Mouse (Mus musculus): ENCODE data around the gene Cpd. TPM values are rescaled to one million over a fixed set of nuclear protein-coding genes. Genes with fewer than 3 reads are reported as not detected.

Cpd gene
- polyA plus RNA-seq, 1 experiment from 2014 or later, result 14.8 TPM

DNA sequence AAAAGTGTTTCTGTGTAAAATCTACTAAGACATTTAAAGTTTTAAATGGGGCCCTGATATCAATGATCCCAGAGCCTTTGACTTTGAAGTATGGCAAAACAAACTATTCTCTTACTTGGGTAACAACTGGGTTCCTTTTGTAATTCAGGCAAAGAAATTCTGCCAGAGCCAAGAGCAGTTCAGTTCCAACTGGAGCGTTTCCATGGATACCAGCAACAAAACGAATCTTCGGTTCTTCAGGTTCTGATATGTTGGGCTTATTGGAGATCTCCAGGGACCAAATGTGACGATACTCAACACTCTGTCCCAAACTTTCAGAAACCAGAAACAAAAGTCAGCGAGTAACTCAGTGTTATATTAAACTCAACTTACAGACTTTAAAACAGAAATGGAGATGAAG lies 51.5 kb downstream of the Cpd start:
- Histone ChIP-seq H3K9me3 (ENCODE audit: control insufficient read depth, low read length) (no peaks in the 10 kb centered on the region), H3K27ac (replicated peaks; ENCODE audit: low read depth, low read length) (no peak overlapping the region), H3K4me2 (ENCODE audit: low read depth, severe bottlenecking) (no peak overlapping the region), H3K27me3 (ENCODE audit: control insufficient read depth, insufficient read depth, low read length) (no peaks in the 10 kb centered on the region), H3K4me1 (ENCODE audit: control insufficient read depth, insufficient read depth, low read length) (no peaks in the 10 kb centered on the region), H3K9ac (ENCODE audit: low read length) (no peak overlapping the region), H3K4me3 (ENCODE audit: low read depth, low read length) (no peak overlapping the region), H3K36me3 (ENCODE audit: control insufficient read depth, insufficient read depth, low read length) (peaks cover 5% of the 10 kb centered on the region)
- ATAC-seq (ENCODE audit: insufficient number of reproducible peaks, low FRiP score, low TSS enrichment, low read depth), result no peak
- no peak for DNase-seq (ENCODE audit: low spot score)
- 93% methylated on average over 5 of the region's 5 CpGs for WGBS

DNA sequence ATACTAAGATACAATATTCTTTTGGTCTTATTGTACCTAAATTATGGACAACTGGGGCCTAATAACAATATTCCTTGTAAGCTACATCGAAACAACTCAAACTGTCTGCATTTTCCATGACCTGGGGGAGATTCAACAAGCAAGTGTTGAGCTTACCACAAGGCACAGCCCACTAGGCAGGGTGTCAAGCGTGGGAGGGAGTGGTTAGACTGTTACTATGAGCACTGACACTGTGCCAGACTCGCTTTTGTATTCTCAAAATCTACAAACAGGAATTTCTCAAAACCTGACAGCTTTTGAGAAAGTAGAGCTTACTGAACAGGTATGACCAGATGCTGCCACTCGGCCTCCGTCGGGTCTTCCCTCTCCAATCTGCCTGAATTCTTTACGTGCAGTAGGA lies 55.5 kb downstream of the Cpd start:
- no peaks in the 10 kb centered on the region for H3K4me1 ChIP-seq (ENCODE audit: control insufficient read depth, insufficient read depth, low read length)

DNA sequence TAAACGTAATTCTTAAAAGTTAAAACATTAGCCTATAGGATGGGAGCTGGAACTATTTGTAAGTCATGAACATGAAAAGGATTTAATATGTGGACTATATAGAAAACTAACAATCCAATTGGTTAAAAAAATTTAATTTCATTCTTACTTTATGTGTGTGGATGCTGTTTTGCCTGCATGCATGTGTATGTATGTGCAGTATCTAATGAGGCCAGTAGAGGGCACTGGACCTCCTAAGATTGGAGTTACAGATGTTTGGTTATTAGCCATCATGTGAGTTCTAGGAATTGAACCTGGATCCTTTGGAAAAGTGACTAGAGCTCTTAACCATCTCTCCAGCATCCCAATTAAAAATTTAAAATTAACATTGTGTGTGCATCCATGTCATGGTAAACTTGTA lies 57.6 kb downstream of the Cpd start:
- ATAC-seq (ENCODE audit: insufficient number of reproducible peaks, low FRiP score, low TSS enrichment, low read depth), result no peak
- no peak overlapping the region for H3K4me2 ChIP-seq (ENCODE audit: low read depth, severe bottlenecking)

More for the DNA sequence above, 55.5 kb downstream of the Cpd start:
- H3K27me3 ChIP-seq (ENCODE audit: control insufficient read depth, insufficient read depth, low read length), result no peaks in the 10 kb centered on the region
- DNase-seq (ENCODE audit: low spot score) (no peak), ATAC-seq (ENCODE audit: insufficient number of reproducible peaks, low FRiP score, low TSS enrichment, low read depth) (no peak)
- no peaks in the 10 kb centered on the region; the same call in 1 of the 2 replicates for H3K36me3 ChIP-seq (ENCODE audit: control insufficient read depth, insufficient read depth, low read length)
- no peak overlapping the region for H3K27ac ChIP-seq (replicated peaks; ENCODE audit: low read depth, low read length)
- no peaks in the 10 kb centered on the region for H3K9me3 ChIP-seq (ENCODE audit: control insufficient read depth, low read length)
- 88% methylated on average over 7 of the region's 7 CpGs for WGBS
- no peak overlapping the region for H3K4me2 ChIP-seq (ENCODE audit: low read depth, severe bottlenecking)
- H3K9ac ChIP-seq (ENCODE audit: low read length), result no peak overlapping the region
- H3K4me3 ChIP-seq (ENCODE audit: low read depth, low read length), result no peak overlapping the region

DNA sequence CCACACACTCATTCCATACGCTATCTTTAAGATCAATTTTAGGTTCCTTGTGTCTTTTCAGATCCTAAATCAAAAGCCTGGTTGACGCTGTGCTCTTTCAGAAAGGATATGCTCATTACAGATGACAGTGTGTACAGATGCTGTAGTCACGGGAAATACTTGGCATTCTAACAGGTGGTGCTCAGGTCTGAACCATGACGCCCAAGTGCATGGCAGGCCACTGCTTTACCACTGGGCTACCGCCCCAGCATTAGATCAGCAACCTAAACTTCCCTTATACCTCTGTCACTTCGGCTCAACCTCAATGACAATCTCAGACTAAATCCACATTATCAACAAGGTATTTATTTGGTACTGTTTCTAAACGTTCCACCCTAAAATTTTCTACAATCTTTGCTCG lies 71.3 kb downstream of the Cpd start:
- Histone ChIP-seq H3K4me3 (ENCODE audit: low read depth, low read length) (no peak overlapping the region), H3K9me3 (ENCODE audit: control insufficient read depth, low read length) (no peaks in the 10 kb centered on the region), H3K27ac (replicated peaks; ENCODE audit: low read depth, low read length) (no peak overlapping the region), H3K4me2 (ENCODE audit: low read depth, severe bottlenecking) (no peak overlapping the region), H3K4me1 (ENCODE audit: control insufficient read depth, insufficient read depth, low read length) (no peaks in the 10 kb centered on the region), H3K36me3 (ENCODE audit: control insufficient read depth, insufficient read depth, low read length) (no peaks in the 10 kb centered on the region), H3K27me3 (ENCODE audit: control insufficient read depth, insufficient read depth, low read length) (no peaks in the 10 kb centered on the region), H3K9ac (ENCODE audit: low read length) (no peak overlapping the region)
- no peak for ATAC-seq (ENCODE audit: insufficient number of reproducible peaks, low FRiP score, low TSS enrichment, low read depth)
- no peak for DNase-seq (ENCODE audit: low spot score)
- WGBS, result 83% methylated on average over 8 of the region's 8 CpGs

More for the DNA sequence above, 57.6 kb downstream of the Cpd start:
- Histone ChIP-seq H3K4me3 (ENCODE audit: low read depth, low read length) (no peak overlapping the region), H3K36me3 (ENCODE audit: control insufficient read depth, insufficient read depth, low read length) (no peaks in the 10 kb centered on the region; the same call in 1 of the 2 replicates), H3K27ac (replicated peaks; ENCODE audit: low read depth, low read length) (no peak overlapping the region), H3K27me3 (ENCODE audit: control insufficient read depth, insufficient read depth, low read length) (no peaks in the 10 kb centered on the region), H3K4me1 (ENCODE audit: control insufficient read depth, insufficient read depth, low read length) (no peaks in the 10 kb centered on the region), H3K9ac (ENCODE audit: low read length) (no peak overlapping the region), H3K9me3 (ENCODE audit: control insufficient read depth, low read length) (no peaks in the 10 kb centered on the region)
- 97% methylated on average over 1 of the region's 1 CpGs for WGBS
- DNase-seq (ENCODE audit: low spot score), result peak; percentile 71

DNA sequence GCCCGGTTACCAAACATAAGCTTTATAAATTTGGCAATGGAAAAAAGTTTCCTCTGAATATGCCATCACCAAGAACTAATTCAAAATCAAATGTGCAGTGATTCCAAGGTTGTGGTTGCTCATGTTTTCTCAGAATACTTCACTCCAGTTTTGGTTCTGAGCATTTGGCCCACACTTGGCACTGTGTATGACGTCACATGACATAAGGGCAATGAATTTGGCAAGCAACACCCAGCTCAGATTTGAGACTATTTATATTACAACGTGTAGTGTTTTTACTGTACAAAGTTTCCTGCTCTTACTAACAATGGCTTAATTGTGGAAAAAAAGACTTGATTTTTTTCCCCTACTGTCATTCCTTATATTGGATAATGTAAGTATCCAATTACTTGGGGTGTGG lies 73.0 kb downstream of the Cpd start:
- no peaks in the 10 kb centered on the region for H3K27me3 ChIP-seq (ENCODE audit: control insufficient read depth, insufficient read depth, low read length)
- no peaks in the 10 kb centered on the region for H3K36me3 ChIP-seq (ENCODE audit: control insufficient read depth, insufficient read depth, low read length)
- no peaks in the 10 kb centered on the region for H3K9me3 ChIP-seq (ENCODE audit: control insufficient read depth, low read length)
- no peaks in the 10 kb centered on the region for H3K4me1 ChIP-seq (ENCODE audit: control insufficient read depth, insufficient read depth, low read length)
- H3K4me3 ChIP-seq (ENCODE audit: low read depth, low read length), result no peak overlapping the region
- no peak overlapping the region for H3K4me2 ChIP-seq (ENCODE audit: low read depth, severe bottlenecking)
- H3K27ac ChIP-seq (replicated peaks; ENCODE audit: low read depth, low read length), result no peak overlapping the region
- DNase-seq (ENCODE audit: low spot score) (no peak), ATAC-seq (ENCODE audit: insufficient number of reproducible peaks, low FRiP score, low TSS enrichment, low read depth) (no peak)
- no peak overlapping the region for H3K9ac ChIP-seq (ENCODE audit: low read length)
- 78% methylated on average over 3 of the region's 3 CpGs for WGBS

DNA sequence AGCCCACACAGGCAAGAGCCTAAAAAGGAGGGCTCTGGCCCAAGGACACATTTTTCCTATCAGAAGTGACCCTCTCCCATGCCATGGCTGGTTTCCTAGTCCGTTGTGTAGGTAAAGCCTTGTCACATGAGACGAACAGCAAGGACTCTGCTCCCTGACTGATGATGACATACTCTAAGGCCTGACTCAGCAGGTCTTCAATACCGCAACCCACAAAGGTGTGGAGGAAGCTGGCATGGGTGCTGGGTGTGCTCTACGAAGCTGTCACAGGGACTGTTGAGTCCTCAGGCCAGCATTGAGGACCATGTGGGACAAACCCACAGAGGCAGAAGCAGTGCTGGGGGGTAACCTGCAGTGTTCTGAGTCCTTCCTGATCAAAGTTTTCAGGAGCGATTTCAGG lies 76.3 kb downstream of the Cpd start:
- no peaks in the 10 kb centered on the region for H3K4me1 ChIP-seq (ENCODE audit: control insufficient read depth, insufficient read depth, low read length)
- ATAC-seq (ENCODE audit: insufficient number of reproducible peaks, low FRiP score, low TSS enrichment, low read depth), result no peak
- H3K36me3 ChIP-seq (ENCODE audit: control insufficient read depth, insufficient read depth, low read length), result no peaks in the 10 kb centered on the region
- no peak overlapping the region for H3K27ac ChIP-seq (replicated peaks; ENCODE audit: low read depth, low read length)
- no peak overlapping the region for H3K9ac ChIP-seq (ENCODE audit: low read length)
- H3K9me3 ChIP-seq (ENCODE audit: control insufficient read depth, low read length), result no peaks in the 10 kb centered on the region
- no peak for DNase-seq (ENCODE audit: low spot score)
- H3K4me3 ChIP-seq (ENCODE audit: low read depth, low read length), result no peak overlapping the region
- WGBS, result 88% methylated on average over 5 of the region's 5 CpGs
- no peaks in the 10 kb centered on the region for H3K27me3 ChIP-seq (ENCODE audit: control insufficient read depth, insufficient read depth, low read length)
- H3K4me2 ChIP-seq (ENCODE audit: low read depth, severe bottlenecking), result no peak overlapping the region

DNA sequence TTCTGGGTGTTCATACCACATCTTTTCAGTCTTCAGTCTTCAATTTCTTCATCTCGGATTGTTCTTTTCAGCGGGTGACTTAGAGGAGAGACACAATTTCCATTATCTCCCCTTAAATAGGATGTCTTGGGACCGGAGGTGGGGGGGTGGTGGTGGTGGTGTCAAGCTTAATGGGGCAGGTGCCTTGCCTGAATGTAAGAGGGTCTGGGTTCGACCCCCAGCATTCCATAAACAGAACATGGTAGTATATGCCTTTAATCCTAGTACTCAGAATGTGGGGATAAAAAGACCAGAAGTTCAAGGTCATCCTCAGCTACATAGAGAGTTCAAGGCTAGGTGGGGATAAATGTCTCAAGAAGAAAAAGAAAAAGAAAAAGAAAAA lies 83.1 kb downstream of the Cpd start:
- no peak for DNase-seq (ENCODE audit: low spot score)
- Histone ChIP-seq H3K4me3 (ENCODE audit: low read depth, low read length) (no peak overlapping the region), H3K9me3 (ENCODE audit: control insufficient read depth, low read length) (no peaks in the 10 kb centered on the region), H3K4me1 (ENCODE audit: control insufficient read depth, insufficient read depth, low read length) (no peaks in the 10 kb centered on the region), H3K27ac (replicated peaks; ENCODE audit: low read depth, low read length) (no peak overlapping the region), H3K9ac (ENCODE audit: low read length) (no peak overlapping the region), H3K4me2 (ENCODE audit: low read depth, severe bottlenecking) (peak overlapping the region; percentile 24; the same call in 1 of the 2 replicates), H3K36me3 (ENCODE audit: control insufficient read depth, insufficient read depth, low read length) (peaks cover 6% of the 10 kb centered on the region; the same call in 1 of the 2 replicates), H3K27me3 (ENCODE audit: control insufficient read depth, insufficient read depth, low read length) (no peaks in the 10 kb centered on the region)
- no peak for ATAC-seq (ENCODE audit: insufficient number of reproducible peaks, low FRiP score, low TSS enrichment, low read depth)
- WGBS, result 12% methylated on average over 4 of the region's 4 CpGs

DNA sequence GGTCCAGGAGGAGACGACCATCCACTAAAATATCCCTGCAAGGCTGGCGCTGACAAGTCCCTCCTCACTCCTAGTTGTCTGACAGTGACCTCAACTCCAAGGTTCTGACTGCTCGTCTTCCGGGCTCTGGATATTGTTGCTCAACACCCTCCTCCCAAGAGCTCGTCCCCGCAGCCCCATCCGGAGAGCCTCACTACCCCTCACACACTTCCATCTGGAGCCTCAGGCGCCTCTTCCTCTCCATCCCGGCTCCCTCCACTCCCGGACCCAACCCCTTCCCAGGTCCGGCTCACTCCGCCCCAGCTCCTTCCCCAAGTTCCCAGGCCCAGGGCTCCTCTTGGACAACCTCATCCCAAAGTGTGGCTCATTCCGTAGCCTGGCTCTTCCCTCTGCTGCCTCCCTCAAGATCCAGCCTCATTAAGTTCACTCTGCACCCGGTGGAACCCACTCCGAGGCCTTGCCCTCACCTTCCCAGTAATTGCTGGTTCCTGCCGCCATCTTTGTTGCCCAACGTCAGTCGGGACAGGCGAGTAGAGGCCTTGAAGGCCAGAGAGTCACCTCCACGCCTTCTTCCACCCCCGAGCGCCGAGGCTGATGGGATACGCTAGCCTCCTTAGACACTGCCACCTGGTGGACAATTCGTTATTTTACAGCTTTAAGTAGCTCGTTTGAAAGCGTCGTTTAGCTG lies 83.6 kb downstream of the Cpd start, which contains the start of gene Gosr1:
Gosr1 (minus strand) TSS at position 527 of the 688 bp plus-strand sequence.
- no peak within 1 kb of the TSS for H3K27ac ChIP-seq (replicated peaks; ENCODE audit: low read depth, low read length)
- H3K4me3 ChIP-seq (ENCODE audit: low read depth, low read length), result peak within 1 kb of the TSS; percentile 82
- no peaks in the 10 kb centered on the region for H3K9me3 ChIP-seq (ENCODE audit: control insufficient read depth, low read length)
- peak within 1 kb of the TSS; percentile 87 for H3K9ac ChIP-seq (ENCODE audit: low read length)
- H3K27me3 ChIP-seq (ENCODE audit: control insufficient read depth, insufficient read depth, low read length), result no peaks in the 10 kb centered on the region
- under 1% methylated on average over 28 of the region's 28 CpGs for WGBS
- ATAC-seq (ENCODE audit: insufficient number of reproducible peaks, low FRiP score, low TSS enrichment, low read depth), result peak; percentile 87
- H3K4me1 ChIP-seq (ENCODE audit: control insufficient read depth, insufficient read depth, low read length), result no peaks in the 10 kb centered on the region
- DNase-seq (ENCODE audit: low spot score), result peak; percentile 94
- H3K4me2 ChIP-seq (ENCODE audit: low read depth, severe bottlenecking), result peak within 1 kb of the TSS; percentile 41
- H3K36me3 ChIP-seq (ENCODE audit: control insufficient read depth, insufficient read depth, low read length), result peaks cover 7% of the 10 kb centered on the region; the same call in 1 of the 2 replicates

DNA sequence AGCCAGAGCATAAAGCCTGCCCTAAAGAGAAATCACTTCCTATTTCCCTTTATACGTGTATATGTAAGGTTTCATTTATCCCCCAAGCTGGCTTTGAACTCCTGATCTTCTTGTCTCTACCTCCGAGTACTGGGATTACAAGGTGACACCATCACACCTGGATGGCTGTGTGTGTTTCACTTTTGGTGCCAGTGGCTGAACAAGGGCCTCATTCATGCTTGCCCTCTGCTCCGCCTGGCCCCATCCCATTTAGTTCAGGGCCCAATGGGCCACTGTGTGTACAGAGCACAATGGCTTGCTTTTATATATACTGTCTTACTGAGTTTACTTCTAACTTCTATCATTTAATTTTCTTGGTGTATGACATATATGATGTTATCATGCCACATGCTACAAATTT lies 94.5 kb downstream of the Cpd start:
- DNase-seq (ENCODE audit: low spot score), result no peak
- Histone ChIP-seq H3K4me1 (ENCODE audit: control insufficient read depth, insufficient read depth, low read length) (no peaks in the 10 kb centered on the region), H3K36me3 (ENCODE audit: control insufficient read depth, insufficient read depth, low read length) (peaks cover 17% of the 10 kb centered on the region), H3K9ac (ENCODE audit: low read length) (no peak overlapping the region), H3K27ac (replicated peaks; ENCODE audit: low read depth, low read length) (no peak overlapping the region), H3K4me3 (ENCODE audit: low read depth, low read length) (no peak overlapping the region), H3K27me3 (ENCODE audit: control insufficient read depth, insufficient read depth, low read length) (no peaks in the 10 kb centered on the region), H3K9me3 (ENCODE audit: control insufficient read depth, low read length) (no peaks in the 10 kb centered on the region), H3K4me2 (ENCODE audit: low read depth, severe bottlenecking) (no peak overlapping the region)
- ATAC-seq (ENCODE audit: insufficient number of reproducible peaks, low FRiP score, low TSS enrichment, low read depth), result no peak
- 94% methylated on average over 3 of the region's 3 CpGs for WGBS

Measured in limb, embryonic 11.5 days (tissue).